Mouse (Mus musculus): ENCODE data around the gene Tbc1d25. TPM values are rescaled to one million over a fixed set of nuclear protein-coding genes. Genes with fewer than 3 reads are reported as not detected.
A peak's percentile ranks its signal among the peaks of the same experiment; 100 is the strongest.

The Tbc1d25 gene
- total and polyA plus RNA-seq, 3 experiments: 8.0 to 23.4 TPM; not detected in 1

DNA sequence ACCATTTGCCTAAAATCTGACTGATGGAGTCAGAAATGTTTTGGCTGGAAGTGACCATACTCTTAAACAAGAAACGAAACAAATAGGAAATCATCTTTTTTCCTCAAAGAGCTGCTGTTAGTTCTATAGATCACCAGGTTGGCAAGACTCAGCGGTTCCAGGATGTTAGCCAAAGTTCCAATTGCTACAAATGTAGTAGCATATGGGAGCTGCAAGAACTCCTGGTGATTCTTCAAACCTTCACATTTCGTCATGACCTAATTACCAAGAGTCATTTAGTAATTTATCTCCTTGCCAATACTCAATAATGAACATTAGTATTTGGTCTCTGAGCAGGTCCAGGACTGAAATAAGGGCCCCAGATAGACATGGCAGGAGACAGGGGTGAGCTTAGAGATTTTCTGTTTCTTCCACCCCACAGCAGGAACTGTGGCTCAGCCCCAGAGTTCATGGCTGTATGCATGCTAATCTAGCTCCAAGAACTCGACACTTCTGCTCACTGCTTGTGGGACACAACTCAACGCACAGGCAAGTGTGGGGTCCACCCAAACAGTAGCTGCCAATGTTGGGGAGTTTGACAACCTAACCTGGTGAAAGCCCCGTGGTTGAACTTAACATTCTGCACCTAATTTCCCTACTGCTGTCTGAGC lies 52.0 kb downstream of the Tbc1d25 start:
- H3K36me3 ChIP-seq (ENCODE audit: control insufficient read depth in 1 of 2, insufficient read depth in 2 of 2, low read length in 2 of 2): peaks cover 0 to 4% of the 10 kb centered on the region in 2 experiments; a peak in 2 of 4 replicates

DNA sequence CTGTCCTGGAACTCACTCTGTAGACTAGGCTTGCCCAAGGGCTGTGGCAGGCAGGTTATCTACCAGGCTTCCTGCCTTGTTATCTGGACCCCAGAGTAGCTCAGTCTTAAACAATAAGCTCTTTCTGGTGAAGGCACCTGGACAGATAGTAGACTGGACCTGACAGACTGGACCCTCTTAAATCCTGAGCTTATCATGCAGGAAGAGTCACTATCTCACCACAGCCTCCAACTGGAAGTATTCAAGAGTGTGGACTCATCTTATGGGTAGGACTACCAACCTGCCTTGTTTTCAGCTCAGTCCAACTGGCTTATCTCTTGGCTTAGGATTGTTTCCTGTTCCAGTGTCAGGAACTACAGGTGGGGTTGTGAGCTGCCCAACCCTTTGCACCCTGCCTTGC lies 58.7 kb downstream of the Tbc1d25 start:
- H3K4me3 ChIP-seq (ENCODE audit: control insufficient read depth in 1 of 2, insufficient read depth in 1 of 2, low read depth in 2 of 2, low read length in 2 of 2): no peak overlapping the region
- H3K27ac ChIP-seq (ENCODE audit: control insufficient read depth, low read depth, low read length): no peak overlapping the region
- peaks cover 18% of the 10 kb centered on the region in 2 experiments for H3K4me1 ChIP-seq (ENCODE audit: control insufficient read depth in 1 of 2, insufficient read depth in 2 of 2, low read length in 2 of 2)
- no peaks in the 10 kb centered on the region for H3K9me3 ChIP-seq (replicated peaks; ENCODE audit: insufficient read depth, low read length)
- no peaks in the 10 kb centered on the region for H3K79me2 ChIP-seq (ENCODE audit: control insufficient read depth, insufficient read depth, low read length, poor library complexity)
- H3K36me3 ChIP-seq (ENCODE audit: control insufficient read depth in 1 of 2, insufficient read depth in 2 of 2, low read length in 2 of 2): peaks cover 0 to 17% of the 10 kb centered on the region in 2 experiments; a peak in 2 of 4 replicates
- no peak overlapping the region for H3K9ac ChIP-seq (ENCODE audit: control insufficient read depth, low read depth, low read length, poor library complexity, severe bottlenecking)
- H3K27me3 ChIP-seq (ENCODE audit: control insufficient read depth in 1 of 2, insufficient read depth in 2 of 2, low read length in 2 of 2): no peaks in the 10 kb centered on the region
- peak; percentile 59 for DNase-seq (ENCODE audit: low read depth, low spot score)
- no peak for TF ChIP-seq USF1 (IDR thresholded peaks at IDR 0.05; ENCODE audit: low read depth, low read length)
- TF ChIP-seq MEF2A (IDR thresholded peaks at IDR 0.05; ENCODE audit: extremely low read depth, insufficient replicate concordance, low read depth, low read length, poor library complexity, severe bottlenecking): no peak
- no peak for TF ChIP-seq ZMIZ1 (IDR thresholded peaks at IDR 0.05; ENCODE audit: low read depth, low read length)
- peak; percentile 52 for TF ChIP-seq TAL1 (IDR thresholded peaks at IDR 0.05; ENCODE audit: low read length)
- peak; percentile 35; the same call in 1 of the 2 replicates for TF ChIP-seq ETS1 (IDR thresholded peaks at IDR 0.05; ENCODE audit: low read depth, low read length)
- TF ChIP-seq GATA1 (IDR thresholded peaks at IDR 0.05; ENCODE audit: low read depth, low read length): peak; percentile 80
- no peak for TF ChIP-seq SIN3A (IDR thresholded peaks at IDR 0.05; ENCODE audit: low read length)
- TF ChIP-seq MYC (IDR thresholded peaks at IDR 0.05; ENCODE audit: low read depth, low read length): no peak
- TF ChIP-seq BHLHE40 (IDR thresholded peaks at IDR 0.05; ENCODE audit: borderline replicate concordance, low read depth, low read length): no peak
- no peak for TF ChIP-seq GABPA (IDR thresholded peaks at IDR 0.05; ENCODE audit: low read depth, low read length)
- no peak for TF ChIP-seq CHD1 (IDR thresholded peaks at IDR 0.05; ENCODE audit: low read depth, low read length)
- TF ChIP-seq TCF12 (IDR thresholded peaks at IDR 0.05; ENCODE audit: low read depth, low read length): peak; percentile 67
- no peak for TF ChIP-seq E2F4 (IDR thresholded peaks at IDR 0.05; ENCODE audit: borderline replicate concordance, low read depth, low read length)
- TF ChIP-seq NRF1 (IDR thresholded peaks at IDR 0.05; ENCODE audit: insufficient read depth, low read depth, low read length, poor library complexity, severe bottlenecking): no peak
- TF ChIP-seq RCOR1 (IDR thresholded peaks at IDR 0.05; ENCODE audit: low read depth, low read length): peak; percentile 66; the same call in 1 of the 2 replicates
- no peak for TF ChIP-seq ZC3H11A (IDR thresholded peaks at IDR 0.05; ENCODE audit: low read depth, low read length)
- TF ChIP-seq ZNF384 (IDR thresholded peaks at IDR 0.05; ENCODE audit: low read depth, low read length): no peak
- TF ChIP-seq MAX (IDR thresholded peaks at IDR 0.05; ENCODE audit: low read length): no peak
- TF ChIP-seq MYB (IDR thresholded peaks at IDR 0.05; ENCODE audit: low read depth, low read length): no peak
- TF ChIP-seq USF2 (IDR thresholded peaks at IDR 0.05; ENCODE audit: borderline replicate concordance in 1 of 2, insufficient read depth in 1 of 2, low read depth in 1 of 2, low read length in 2 of 2): no peak
- TF ChIP-seq HCFC1 (IDR thresholded peaks at IDR 0.05; ENCODE audit: low read depth, low read length): no peak
- no peak for TF ChIP-seq JUND (IDR thresholded peaks at IDR 0.05; ENCODE audit: low read depth, low read length)
- TF ChIP-seq EP300 (IDR thresholded peaks at IDR 0.05; ENCODE audit: low read depth in 1 of 2, low read length in 2 of 2): peak; percentile 69 to 80
- TF ChIP-seq RAD21 (IDR thresholded peaks at IDR 0.05; ENCODE audit: low read depth, low read length): no peak
- no peak for TF ChIP-seq MAZ (IDR thresholded peaks at IDR 0.05; ENCODE audit: low read depth, low read length)

More for the DNA sequence above, 52.0 kb downstream of the Tbc1d25 start:
- H3K79me2 ChIP-seq (ENCODE audit: control insufficient read depth, insufficient read depth, low read length, poor library complexity): no peaks in the 10 kb centered on the region
- TF ChIP-seq KAT2A (conservative IDR thresholded peaks at IDR 0.05; ENCODE audit: low read depth, low read length) (no peak), RCOR1 (IDR thresholded peaks at IDR 0.05; ENCODE audit: low read depth, low read length) (no peak), ETS1 (IDR thresholded peaks at IDR 0.05; ENCODE audit: low read depth, low read length) (no peak), TBP (IDR thresholded peaks at IDR 0.05; ENCODE audit: low read depth, low read length) (no peak), GABPA (IDR thresholded peaks at IDR 0.05; ENCODE audit: low read depth, low read length) (no peak), BHLHE40 (IDR thresholded peaks at IDR 0.05; ENCODE audit: borderline replicate concordance, low read depth, low read length) (no peak), TCF12 (IDR thresholded peaks at IDR 0.05; ENCODE audit: low read depth, low read length) (no peak), EP300 (IDR thresholded peaks at IDR 0.05; ENCODE audit: low read depth in 1 of 2, low read length in 2 of 2) (no peak), RAD21 (IDR thresholded peaks at IDR 0.05; ENCODE audit: low read depth, low read length) (no peak), MAX (IDR thresholded peaks at IDR 0.05; ENCODE audit: low read length) (no peak), MEF2A (IDR thresholded peaks at IDR 0.05; ENCODE audit: extremely low read depth, insufficient replicate concordance, low read depth, low read length, poor library complexity, severe bottlenecking) (no peak), POLR2AphosphoS5 (IDR thresholded peaks at IDR 0.05; ENCODE audit: borderline replicate concordance, low read depth, low read length) (no peak), POLR2AphosphoS2 (IDR thresholded peaks at IDR 0.05; ENCODE audit: low read length) (no peak), MAFK (IDR thresholded peaks at IDR 0.05; ENCODE audit: borderline replicate concordance, low read depth, low read length) (no peak)
- H3K4me3 ChIP-seq (ENCODE audit: control insufficient read depth in 1 of 2, insufficient read depth in 1 of 2, low read depth in 2 of 2, low read length in 2 of 2): no peak overlapping the region
- H3K27ac ChIP-seq (ENCODE audit: control insufficient read depth, low read depth, low read length): no peak overlapping the region
- H3K4me1 ChIP-seq (ENCODE audit: control insufficient read depth in 1 of 2, insufficient read depth in 2 of 2, low read length in 2 of 2): no peaks in the 10 kb centered on the region
- H3K9me3 ChIP-seq (replicated peaks; ENCODE audit: insufficient read depth, low read length): no peaks in the 10 kb centered on the region
- H3K9ac ChIP-seq (ENCODE audit: control insufficient read depth, low read depth, low read length, poor library complexity, severe bottlenecking): no peak overlapping the region
- no peaks in the 10 kb centered on the region for H3K27me3 ChIP-seq (ENCODE audit: control insufficient read depth in 1 of 2, insufficient read depth in 2 of 2, low read length in 2 of 2)
- DNase-seq (ENCODE audit: low read depth, low spot score): no peak

All from MEL (cell line).